Mouse (Mus musculus) megakaryocyte, adult 5-6 weeks (primary cell): Measurements from ENCODE around the gene Zfp568. TPM values are rescaled to one million over a fixed set of nuclear protein-coding genes. Genes with fewer than 3 reads are reported as not detected.

Experiments
- ATAC-seq: 2 replicates; pipeline ENCODE4 v1.8.0; 2016; ENCODE audit warnings: mild to moderate bottlenecking, inconsistent platforms; ENCODE audit not compliant: poor library complexity, severe bottlenecking
- total RNA-seq, 2 experiments: library from RNA; stranded (forward) in 1 of 2; stranded (reverse) in 1 of 2; fragments of 153-499, 151-499 nt in 1 of 2; fragments of 221-1000, 200-1000 nt in 1 of 2; gene quantifications; 2 replicates each; pipeline versions ENCODE4 v1.2.3 to v1.2.4; 2015 to 2017

Gene Zfp568
- total RNA-seq, 2 experiments from 2014 or later, result 4.9 to 15.1 TPM

GRCm38 (mm10) chr7:30048126-30048525, 64.4 kb downstream of the Zfp568 start:
- no peak for ATAC-seq

GRCm38 (mm10) chr7:30050882-30051548, 67.3 kb downstream of the Zfp568 start, which contains the start of gene Zfp14:
Zfp14 (minus strand) TSS chr7:30051380.
- ATAC-seq, result peak; percentile 100

- ATAC-seq, result no peak
Measured at GRCm38 (mm10) chr7:30053591-30053990, 69.8 kb downstream of the Zfp568 start.

GRCm38 (mm10) chr7:30060341-30060740, 76.6 kb downstream of the Zfp568 start:
- no peak for ATAC-seq

- ATAC-seq, result peak; percentile 38; the same call in 1 of the 2 replicates
Measured at GRCm38 (mm10) chr7:30062478-30062877, 78.7 kb downstream of the Zfp568 start.

GRCm38 (mm10) chr7:30064622-30065021, 80.9 kb downstream of the Zfp568 start:
- no peak for ATAC-seq

GRCm38 (mm10) chr7:30072146-30073028, 88.6 kb downstream of the Zfp568 start, which contains the start of gene Zfp82:
Zfp82 (minus strand) TSS chr7:30072900.
- ATAC-seq, result peak; percentile 94

Other genes with a start within 250 kb of the Zfp568 start
- 9.6 and 14.7 TPM in 2 replicates for gene Zfp84, start 215.4 kb upstream of the Zfp568 start, total RNA-seq (2015)
- 12.3 and 15.7 TPM in 2 replicates for gene Zfp84, start 215.4 kb upstream of the Zfp568 start, total RNA-seq (2017)
- gene Zfp30, start 200.0 kb upstream of the Zfp568 start, total RNA-seq (2015), result 0.25 TPM in 1 of 2 replicates, not detected in the other
- gene Zfp30, start 200.0 kb upstream of the Zfp568 start, total RNA-seq (2017), result not detected in 2 replicates
- 4.8 and 5.6 TPM in 2 replicates for gene Zfp790, start 167.8 kb upstream of the Zfp568 start, total RNA-seq (2015)
- gene Zfp790, start 167.8 kb upstream of the Zfp568 start, total RNA-seq (2017), result 9.0 and 9.1 TPM in 2 replicates
- 1.2 and 1.3 TPM in 2 replicates for gene Zfp940, start 130.3 kb upstream of the Zfp568 start, total RNA-seq (2015)
- gene Zfp940, start 130.3 kb upstream of the Zfp568 start, total RNA-seq (2017), result 1.2 and 1.4 TPM in 2 replicates
- 2.0 and 2.2 TPM in 2 replicates for gene Zfp420, start 124.0 kb upstream of the Zfp568 start, total RNA-seq (2015)
- gene Zfp420, start 124.0 kb upstream of the Zfp568 start, total RNA-seq (2017), result 1.7 and 3.1 TPM in 2 replicates
- gene Zfp27, start 77.4 kb upstream of the Zfp568 start, total RNA-seq (2015), result 2.0 and 3.1 TPM in 2 replicates
- gene Zfp27, start 77.4 kb upstream of the Zfp568 start, total RNA-seq (2017), result 4.3 and 4.8 TPM in 2 replicates
- 1.5 and 1.7 TPM in 2 replicates for gene Zfp383, start 75.7 kb upstream of the Zfp568 start, total RNA-seq (2015)
- gene Zfp383, start 75.7 kb upstream of the Zfp568 start, total RNA-seq (2017), result 0.37 and 2.0 TPM in 2 replicates
- 6.7 and 6.9 TPM in 2 replicates for gene Zfp74, start 29.9 kb upstream of the Zfp568 start, total RNA-seq (2015)
- 2.9 and 3.5 TPM in 2 replicates for gene Zfp74, start 29.9 kb upstream of the Zfp568 start, total RNA-seq (2017)
- 1.4 and 2.1 TPM in 2 replicates for gene Zfp14, start 67.4 kb downstream of the Zfp568 start, total RNA-seq (2015)
- gene Zfp14, start 67.4 kb downstream of the Zfp568 start, total RNA-seq (2017), result 0.89 and 0.95 TPM in 2 replicates
- 0.83 and 0.91 TPM in 2 replicates for gene Zfp82, start 88.9 kb downstream of the Zfp568 start, total RNA-seq (2015)
- gene Zfp82, start 88.9 kb downstream of the Zfp568 start, total RNA-seq (2017), result 3.0 and 3.2 TPM in 2 replicates
- gene Gm26920, start 106.5 kb downstream of the Zfp568 start, total RNA-seq (2015), result 1.4 TPM in 1 of 2 replicates, not detected in the other
- gene Gm26920, start 106.5 kb downstream of the Zfp568 start, total RNA-seq (2017), result not detected in 2 replicates
- 2.7 and 3.5 TPM in 2 replicates for gene Zfp566, start 106.6 kb downstream of the Zfp568 start, total RNA-seq (2015)
- 0.85 and 1.9 TPM in 2 replicates for gene Zfp566, start 106.6 kb downstream of the Zfp568 start, total RNA-seq (2017)
- gene Zfp260, start 110.8 kb downstream of the Zfp568 start, total RNA-seq (2015), result 26.0 and 29.6 TPM in 2 replicates
- gene Zfp260, start 110.8 kb downstream of the Zfp568 start, total RNA-seq (2017), result 22.8 and 26.4 TPM in 2 replicates
- 6.7 and 7.8 TPM in 2 replicates for gene Zfp382, start 138.0 kb downstream of the Zfp568 start, total RNA-seq (2015)
- 14.9 and 15.2 TPM in 2 replicates for gene Zfp382, start 138.0 kb downstream of the Zfp568 start, total RNA-seq (2017)
- gene Zfp146, start 185.8 kb downstream of the Zfp568 start, total RNA-seq (2015), result 16.6 and 25.2 TPM in 2 replicates
- gene Zfp146, start 185.8 kb downstream of the Zfp568 start, total RNA-seq (2017), result 32.8 and 35.2 TPM in 2 replicates
- 0.91 and 1.6 TPM in 2 replicates for gene Cox7a1, start 200.2 kb downstream of the Zfp568 start, total RNA-seq (2015)
- 0.94 and 2.4 TPM in 2 replicates for gene Cox7a1, start 200.2 kb downstream of the Zfp568 start, total RNA-seq (2017)
- 485 and 524 TPM in 2 replicates for gene Capns1, start 214.9 kb downstream of the Zfp568 start, total RNA-seq (2015)
- gene Capns1, start 214.9 kb downstream of the Zfp568 start, total RNA-seq (2017), result 307 and 314 TPM in 2 replicates
- 46.4 and 51.0 TPM in 2 replicates for gene Polr2i, start 248.0 kb downstream of the Zfp568 start, total RNA-seq (2015)
- 31.5 and 39.1 TPM in 2 replicates for gene Polr2i, start 248.0 kb downstream of the Zfp568 start, total RNA-seq (2017)
- 84.2 and 92.7 TPM in 2 replicates for gene Tbcb, start 248.3 kb downstream of the Zfp568 start, total RNA-seq (2015)
- gene Tbcb, start 248.3 kb downstream of the Zfp568 start, total RNA-seq (2017), result 30.2 and 48.2 TPM in 2 replicates